Mouse (Mus musculus) midbrain, embryonic 13.5 days (tissue): ENCODE results near the gene Sstr3. TPM values are rescaled to one million over a fixed set of nuclear protein-coding genes. Genes with fewer than 3 reads are reported as not detected.

Source experiments
- ATAC-seq: fragments of 200-750 bp; cut with Nextera tagmentation; 2 replicates; pipeline ENCODE4 v1.8.0; 2017; ENCODE audit warnings: mild to moderate bottlenecking, moderate TSS enrichment, moderate library complexity
- H3K27ac ChIP-seq: fragments of 300-500 bp; sonication (generic); 2 replicates; pipeline ENCODE4 v1.5.1; 2015; ENCODE audit warnings: inconsistent platforms, mild to moderate bottlenecking, moderate library complexity
- H3K27me3 ChIP-seq: fragments of 300-500 bp; sonication (generic); 2 replicates; pipeline ENCODE4 v1.6.1; 2015; ENCODE audit warnings: mild to moderate bottlenecking, inconsistent platforms
- H3K36me3 ChIP-seq: fragments of 300-500 bp; sonication (generic); 2 replicates; pipeline ENCODE4 v1.6.1; 2015; ENCODE audit warnings: mild to moderate bottlenecking, inconsistent platforms
- H3K4me1 ChIP-seq: fragments of 300-500 bp; sonication (generic); replicated peaks from 2 replicates; pipeline ENCODE4 v1.6.1; 2015; ENCODE audit warnings: inconsistent platforms
- H3K4me2 ChIP-seq: fragments of 300-500 bp; sonication (generic); replicated peaks from 2 replicates; pipeline ENCODE4 v1.6.1; 2015; ENCODE audit warnings: moderate library complexity, mild to moderate bottlenecking, inconsistent platforms
- H3K4me3 ChIP-seq: fragments of 300-500 bp; sonication (generic); replicated peaks from 2 replicates; pipeline ENCODE4 v1.5.1; 2015; ENCODE audit warnings: mild to moderate bottlenecking, inconsistent platforms
- H3K9ac ChIP-seq: fragments of 300-500 bp; sonication (generic); replicated peaks from 2 replicates; pipeline ENCODE4 v1.6.1; 2015; ENCODE audit warnings: mild to moderate bottlenecking, inconsistent platforms
- H3K9me3 ChIP-seq: fragments of 300-500 bp; sonication (generic); 2 replicates; pipeline ENCODE4 v1.6.1; 2016; ENCODE audit warnings: mild to moderate bottlenecking, inconsistent platforms
- WGBS: fragments of 180-500 bp; shearing (Covaris S2); methylation state at CpG from one replicate; pipeline ENCODE4 v1.1.7; 2015; 5-methylcytosine and 5-hydroxymethylcytosine counted together
- polyA plus RNA-seq: library from polyadenylated mRNA; unstranded; fragments of >200 nt; fragmentation: Nextera tagmentation; extraction: Ambion mirVana; gene quantifications from 2 replicates; pipeline ENCODE4 v1.2.1, GENCODE M21; 2015

Gene Sstr3
- polyA plus RNA-seq, 1 experiment from 2014 or later: 0.26 TPM

DNA sequence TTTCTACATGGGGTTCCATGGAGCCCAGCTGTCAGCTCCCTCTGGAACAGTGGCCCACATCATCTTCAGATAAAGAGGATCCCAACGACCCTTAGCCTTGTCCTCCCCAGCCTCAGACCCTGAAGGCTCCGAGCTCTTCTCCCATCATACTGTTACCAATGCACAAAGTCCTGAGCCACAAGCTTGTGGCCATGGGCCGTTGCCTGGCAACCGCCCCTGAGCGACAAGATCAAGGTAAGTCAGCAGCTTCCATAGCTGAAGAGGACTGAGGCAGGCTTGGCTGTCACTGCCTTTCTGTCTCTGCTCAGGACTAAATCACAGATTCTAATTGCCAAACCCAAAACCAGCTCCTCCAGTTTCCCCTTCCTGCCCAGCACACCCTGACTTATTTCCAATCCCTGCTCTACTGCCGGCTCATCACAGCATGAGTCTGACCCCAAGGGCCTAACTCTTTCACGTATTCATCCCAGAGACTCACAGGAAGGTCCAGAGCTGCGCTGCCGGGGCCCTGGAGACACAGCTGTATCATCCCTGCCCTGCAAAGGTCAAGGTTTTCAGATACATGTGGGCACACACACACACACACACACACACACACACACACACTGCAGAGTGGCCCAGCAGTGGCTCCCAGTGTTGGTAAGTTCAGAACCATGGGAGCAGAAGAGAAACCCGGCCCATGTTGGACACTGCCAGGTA is 8.6 kb downstream of the Sstr3 start:
- H3K4me2 ChIP-seq: no peak overlapping the region
- no peaks in the 10 kb centered on the region for H3K36me3 ChIP-seq
- H3K9me3 ChIP-seq: no peaks in the 10 kb centered on the region
- H3K4me3 ChIP-seq: no peak overlapping the region
- 34% methylated on average over 10 of the region's 10 CpGs for WGBS
- peak overlapping the region; percentile 12; the same call in 1 of the 2 replicates for H3K27ac ChIP-seq
- 0 out of 2 replicates have a peak overlapping the region, but pooled peaks have one; percentile 33 for H3K9ac ChIP-seq
- peaks cover 5% of the 10 kb centered on the region; the same call in 1 of the 2 replicates for H3K27me3 ChIP-seq
- ATAC-seq: no peak
- peaks cover 20% of the 10 kb centered on the region for H3K4me1 ChIP-seq

- Histone ChIP-seq H3K9me3 (no peaks in the 10 kb centered on the region), H3K36me3 (no peaks in the 10 kb centered on the region), H3K4me2 (no peak overlapping the region), H3K9ac (no peak overlapping the region), H3K27ac (no peak overlapping the region), H3K4me3 (no peak overlapping the region), H3K27me3 (peaks cover 10% of the 10 kb centered on the region; the same call in 1 of the 2 replicates), H3K4me1 (peaks cover 36% of the 10 kb centered on the region)
- WGBS: 84% methylated on average over 10 of the region's 10 CpGs
- no peak for ATAC-seq
Observed at GRCm38 (mm10) chr15:78533346-78533835, 11.1 kb downstream of the Sstr3 start.

GRCm38 (mm10) chr15:78532566-78533345 is 11.7 kb downstream of the Sstr3 start:
- 74% methylated on average over 10 of the region's 10 CpGs for WGBS
- H3K4me1 ChIP-seq: peaks cover 36% of the 10 kb centered on the region
- no peaks in the 10 kb centered on the region for H3K36me3 ChIP-seq
- no peaks in the 10 kb centered on the region for H3K9me3 ChIP-seq
- no peak for ATAC-seq
- no peak overlapping the region for H3K27ac ChIP-seq
- H3K27me3 ChIP-seq: peaks cover 8% of the 10 kb centered on the region; the same call in 1 of the 2 replicates
- no peak overlapping the region for H3K4me3 ChIP-seq
- peak overlapping the region; percentile 50; the same call in 1 of the 2 replicates for H3K9ac ChIP-seq
- H3K4me2 ChIP-seq: no peak overlapping the region

GRCm38 (mm10) chr15:78531901-78532469 is 12.5 kb downstream of the Sstr3 start:
- under 1% methylated on average over 25 of the region's 25 CpGs for WGBS
- Histone ChIP-seq H3K4me1 (peaks cover 36% of the 10 kb centered on the region), H3K4me3 (peak overlapping the region; percentile 34), H3K27ac (peak overlapping the region; percentile 70), H3K27me3 (peaks cover 8% of the 10 kb centered on the region; the same call in 1 of the 2 replicates), H3K9me3 (no peaks in the 10 kb centered on the region), H3K4me2 (peak overlapping the region; percentile 56), H3K9ac (peak overlapping the region; percentile 67), H3K36me3 (no peaks in the 10 kb centered on the region)
- ATAC-seq: peak; percentile 87

DNA sequence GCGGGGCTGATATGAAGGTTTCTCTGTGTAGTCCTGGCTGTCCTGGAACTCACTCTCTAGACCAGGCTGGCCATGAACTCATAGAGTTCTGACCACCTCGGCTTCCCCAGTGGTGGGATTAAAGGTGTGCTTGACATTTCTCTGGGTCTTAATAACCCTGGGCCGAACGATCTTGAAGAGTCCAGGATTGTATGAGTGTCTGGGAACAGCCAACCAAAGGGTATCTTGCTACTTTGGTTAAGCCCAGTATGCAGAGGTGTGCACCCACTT is 13.1 kb downstream of the Sstr3 start:
- no peak overlapping the region for H3K4me3 ChIP-seq
- H3K27ac ChIP-seq: peak overlapping the region; percentile 70; the same call in 1 of the 2 replicates

GRCm38 (mm10) chr15:78530671-78531450 is 13.6 kb downstream of the Sstr3 start, which contains the start of gene C1qtnf6:
C1qtnf6 (minus strand) TSS chr15:78531416.
- Histone ChIP-seq H3K27ac (peak within 1 kb of the TSS; percentile 70), H3K4me2 (peak within 1 kb of the TSS; percentile 56), H3K9ac (peak within 1 kb of the TSS; percentile 67), H3K4me3 (peak within 1 kb of the TSS; percentile 34), H3K27me3 (peaks cover 8% of the 10 kb centered on the region; the same call in 1 of the 2 replicates), H3K4me1 (peaks cover 33% of the 10 kb centered on the region), H3K9me3 (no peaks in the 10 kb centered on the region), H3K36me3 (no peaks in the 10 kb centered on the region)
- 75% methylated on average over 17 of the region's 17 CpGs for WGBS
- no peak for ATAC-seq

More for the DNA sequence above, 13.1 kb downstream of the Sstr3 start:
- no peak for ATAC-seq
- Histone ChIP-seq H3K27me3 (peaks cover 8% of the 10 kb centered on the region; the same call in 1 of the 2 replicates), H3K9me3 (no peaks in the 10 kb centered on the region), H3K9ac (peak overlapping the region; percentile 67), H3K4me2 (peak overlapping the region; percentile 56), H3K36me3 (no peaks in the 10 kb centered on the region), H3K4me1 (peaks cover 36% of the 10 kb centered on the region)
- 72% methylated on average over 4 of the region's 4 CpGs for WGBS

DNA sequence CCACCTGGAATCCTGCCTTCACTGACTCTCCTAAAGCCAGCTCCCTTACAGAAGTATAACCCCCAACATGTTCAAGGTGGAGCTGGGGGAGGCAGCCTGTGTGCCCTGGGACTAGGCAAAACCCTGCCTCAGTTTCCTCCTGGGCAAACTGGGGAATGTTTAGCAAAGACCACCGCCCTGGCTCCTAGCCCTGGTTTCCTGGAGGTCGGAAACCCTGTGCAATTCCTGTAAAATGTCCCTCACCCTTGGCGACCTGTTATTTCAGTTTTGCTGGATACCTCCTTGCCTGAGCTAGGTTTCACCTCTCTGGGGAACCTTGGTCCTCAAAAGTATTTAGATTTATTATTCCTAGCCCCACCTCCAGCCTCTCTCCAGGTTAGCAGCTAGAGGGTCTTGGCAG is 14.3 kb downstream of the Sstr3 start:
- WGBS: 76% methylated on average over 3 of the region's 3 CpGs
- no peak for ATAC-seq
- Histone ChIP-seq H3K9ac (peak overlapping the region; percentile 59), H3K4me3 (no peak overlapping the region), H3K36me3 (no peaks in the 10 kb centered on the region), H3K4me1 (peaks cover 27% of the 10 kb centered on the region), H3K4me2 (peak overlapping the region; percentile 48), H3K27ac (0 out of 2 replicates have a peak overlapping the region, but pooled peaks have one; percentile 5), H3K27me3 (peaks cover 8% of the 10 kb centered on the region; the same call in 1 of the 2 replicates), H3K9me3 (no peaks in the 10 kb centered on the region)

DNA sequence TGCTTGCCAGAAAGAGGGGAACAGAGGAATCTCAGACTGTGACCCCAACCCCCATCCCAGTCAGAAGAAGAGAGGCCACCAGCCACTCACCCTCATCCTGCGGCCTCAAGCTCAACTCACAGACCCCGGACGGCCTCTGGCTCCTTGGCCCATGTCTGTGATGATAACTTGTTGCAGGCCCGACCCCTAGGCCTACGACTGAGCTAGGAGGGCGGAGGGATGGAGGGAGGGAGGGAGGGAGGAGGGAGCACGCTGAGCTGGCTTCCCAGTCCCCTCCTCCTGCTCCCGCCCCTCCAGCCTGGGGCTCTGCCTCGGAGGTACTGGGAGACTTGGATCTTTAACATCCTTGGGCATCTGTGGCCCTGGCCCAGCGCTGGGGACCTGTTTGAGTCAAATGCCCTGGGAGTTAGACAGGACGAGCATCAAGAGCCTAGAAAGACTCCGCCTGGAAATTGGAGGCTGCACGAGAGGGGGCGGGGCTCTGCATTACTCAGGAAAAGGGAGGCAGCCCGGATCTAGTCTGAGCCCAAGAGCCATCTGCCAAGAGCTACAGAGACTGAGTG is 15.0 kb downstream of the Sstr3 start:
- Histone ChIP-seq H3K9ac (peak overlapping the region; percentile 59), H3K27ac (peak overlapping the region; percentile 44; the same call in 1 of the 2 replicates), H3K4me3 (peak overlapping the region; percentile 20), H3K36me3 (no peaks in the 10 kb centered on the region), H3K9me3 (no peaks in the 10 kb centered on the region), H3K27me3 (peaks cover 8% of the 10 kb centered on the region; the same call in 1 of the 2 replicates), H3K4me1 (peaks cover 27% of the 10 kb centered on the region), H3K4me2 (peak overlapping the region; percentile 48)
- ATAC-seq: 0 out of 2 replicates have a peak, but pooled peaks have one; percentile 22
- 2% methylated on average over 15 of the region's 15 CpGs for WGBS

DNA sequence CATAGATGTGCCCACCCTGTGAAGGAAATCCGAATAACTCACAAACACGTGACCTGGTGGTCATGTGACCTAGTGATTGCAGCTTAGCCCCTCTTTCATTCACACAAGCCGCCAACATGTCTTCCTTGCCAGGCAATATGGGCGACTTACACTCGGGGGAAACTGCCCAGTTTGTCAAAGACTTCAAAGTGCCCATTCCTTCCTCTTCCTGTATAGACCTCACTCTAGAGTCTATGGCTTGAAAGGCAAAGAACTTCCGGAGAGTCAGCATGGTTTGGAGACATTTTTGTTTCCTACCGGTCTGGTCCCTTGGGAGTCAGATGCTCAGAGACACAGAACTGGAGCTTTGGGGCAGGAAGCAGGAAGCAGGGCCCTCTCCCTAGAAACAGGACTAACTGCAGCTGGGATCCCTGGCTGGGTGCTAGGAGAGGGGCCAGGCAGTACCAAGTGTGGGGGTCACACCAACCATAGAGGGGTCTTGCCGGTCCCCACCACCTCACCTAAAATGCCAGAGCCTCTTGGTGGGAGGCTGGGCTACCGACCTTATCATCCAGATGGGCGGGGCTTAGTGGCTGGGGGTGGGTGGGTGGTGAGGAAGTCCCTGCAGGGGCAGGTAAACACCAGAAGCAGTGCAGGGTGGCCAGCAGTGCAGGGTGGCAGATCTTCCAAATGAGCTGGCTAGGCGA is 15.6 kb downstream of the Sstr3 start:
- Histone ChIP-seq H3K36me3 (no peaks in the 10 kb centered on the region), H3K27ac (peak overlapping the region; percentile 44), H3K9ac (peak overlapping the region; percentile 59; the same call in 1 of the 2 replicates), H3K4me1 (peaks cover 30% of the 10 kb centered on the region), H3K9me3 (no peaks in the 10 kb centered on the region), H3K27me3 (peaks cover 8% of the 10 kb centered on the region; the same call in 1 of the 2 replicates), H3K4me3 (peak overlapping the region; percentile 20), H3K4me2 (peak overlapping the region; percentile 48)
- WGBS: 53% methylated on average over 11 of the region's 11 CpGs
- no peak for ATAC-seq

DNA sequence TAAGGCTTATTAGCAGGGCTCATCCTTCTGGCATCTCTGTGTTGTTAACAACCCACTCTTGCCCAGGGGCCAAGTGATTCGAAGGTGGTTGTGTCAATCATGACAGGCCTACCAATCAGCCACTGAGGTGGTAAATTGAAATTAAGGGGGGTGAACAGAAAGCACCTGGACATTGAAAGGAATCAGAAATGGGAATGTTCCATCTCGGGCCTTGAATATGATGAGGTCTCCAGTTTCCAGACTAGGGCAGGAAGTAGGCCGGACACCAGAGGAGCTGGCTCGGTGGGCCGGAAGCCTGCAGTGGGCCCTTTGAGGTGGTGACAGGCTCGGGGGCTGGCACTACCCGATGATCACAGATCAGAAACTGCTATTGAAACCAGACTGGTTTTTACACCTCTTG is 16.5 kb downstream of the Sstr3 start:
- H3K9me3 ChIP-seq: no peaks in the 10 kb centered on the region
- H3K27me3 ChIP-seq: peaks cover 5% of the 10 kb centered on the region; the same call in 1 of the 2 replicates
- no peak overlapping the region for H3K4me2 ChIP-seq
- ATAC-seq: no peak
- H3K9ac ChIP-seq: no peak overlapping the region
- H3K36me3 ChIP-seq: no peaks in the 10 kb centered on the region
- no peak overlapping the region for H3K27ac ChIP-seq
- peaks cover 30% of the 10 kb centered on the region for H3K4me1 ChIP-seq
- H3K4me3 ChIP-seq: no peak overlapping the region
- 87% methylated on average over 7 of the region's 7 CpGs for WGBS
